Mouse (Mus musculus) lung, adult 2 months (tissue): ENCODE data around the gene Bpifb5.
"Not testable (repeated sequence)": the region's sequence is repeated elsewhere in the genome, so short reads cannot be mapped to it uniquely, and the experiment has no call there.

Source experiments
- CTCF ChIP-seq: fragments of 200-500 bp; IDR thresholded peaks from 2 replicates; pipeline ENCODE4 v1.5.1; 2011; ENCODE audit warnings: mild to moderate bottlenecking, low read length, control low read depth; ENCODE audit not compliant: insufficient read depth
- POLR2A ChIP-seq: fragments of 200-500 bp; IDR thresholded peaks from 2 replicates; pipeline ENCODE4 v1.6.1; 2011; ENCODE audit warnings: low read depth, mild to moderate bottlenecking, control low read depth, low read length, borderline replicate concordance; ENCODE audit errors: extremely low read depth

DNA sequence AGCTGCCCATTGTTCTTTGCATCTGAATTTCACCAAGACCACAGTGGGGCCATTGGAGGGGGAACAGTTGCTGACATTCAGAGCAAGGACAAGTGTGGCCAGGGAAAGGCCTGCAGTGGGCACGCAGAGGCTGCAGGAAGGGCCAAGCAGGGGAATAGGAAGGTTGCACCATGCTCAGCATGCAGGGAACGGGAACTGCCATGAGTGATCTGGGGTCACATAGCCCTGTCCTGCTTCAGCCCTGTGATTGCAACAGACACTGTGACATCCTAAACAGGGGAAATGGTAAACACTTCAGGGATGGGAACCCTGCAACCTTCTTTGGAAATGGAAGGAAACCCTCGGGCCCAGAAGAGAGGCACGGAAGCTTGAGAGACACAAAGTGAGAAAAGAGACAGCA lies 31.7 kb downstream of the Bpifb5 start:
- not testable (repeated sequence) for TF ChIP-seq CTCF, POLR2A
